Mouse (Mus musculus): ENCODE data around the gene Fgf14.
A peak's percentile ranks its signal among the peaks of the same experiment; 100 is the strongest.
"Not testable (repeated sequence)": the region's sequence is repeated elsewhere in the genome, so short reads cannot be mapped to it uniquely, and the experiment has no call there.

The Fgf14 gene

DNA sequence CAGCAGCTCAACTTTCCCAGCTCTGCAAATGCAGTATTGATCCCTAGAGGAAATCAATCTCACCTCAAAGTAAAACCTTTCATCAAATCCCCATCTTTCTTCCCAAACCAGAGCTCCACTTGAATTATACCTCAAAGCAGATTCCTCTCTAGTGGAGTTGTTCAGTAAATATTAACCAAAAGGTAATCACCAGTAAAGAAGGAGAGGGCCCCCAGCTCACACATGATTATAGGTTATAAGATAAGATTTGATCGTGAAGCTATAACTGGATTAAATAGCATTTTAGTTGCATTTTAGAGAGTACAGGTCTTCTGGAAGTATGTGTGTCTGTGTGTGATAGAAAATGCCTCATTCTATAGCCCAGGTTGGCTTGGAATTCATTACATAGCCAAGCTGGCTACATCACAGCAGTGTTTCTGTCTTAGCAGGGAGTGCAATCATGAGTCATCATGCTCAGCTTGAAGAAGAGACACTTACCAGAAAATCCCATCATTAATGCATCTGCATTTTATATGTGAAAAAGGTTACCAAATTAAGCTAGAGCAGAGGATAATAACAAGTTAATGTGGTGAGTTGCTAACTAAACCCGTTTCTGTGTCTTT, 202.8 kb downstream of the Fgf14 start:
- no peak for DNase-seq

DNA sequence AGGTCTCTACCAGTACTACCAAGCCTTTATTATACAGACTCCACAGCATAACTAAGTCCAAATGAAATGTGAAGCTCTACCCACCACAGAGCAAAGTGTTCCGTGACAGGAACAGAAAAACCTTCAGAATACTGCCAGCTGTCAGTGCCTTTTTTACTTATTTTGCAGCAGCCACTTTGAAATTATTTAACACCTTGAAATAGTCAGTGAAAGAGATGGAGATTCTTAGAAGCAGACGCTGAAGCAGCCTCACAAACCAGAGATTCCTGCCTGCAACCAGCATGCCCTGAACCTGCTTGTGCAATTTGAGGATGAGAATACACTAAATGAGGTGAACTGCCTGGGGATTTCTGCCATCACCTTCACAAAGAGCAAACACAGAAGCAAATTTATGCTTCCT, 206.0 kb downstream of the Fgf14 start:
- DNase-seq, result no peak

DNA sequence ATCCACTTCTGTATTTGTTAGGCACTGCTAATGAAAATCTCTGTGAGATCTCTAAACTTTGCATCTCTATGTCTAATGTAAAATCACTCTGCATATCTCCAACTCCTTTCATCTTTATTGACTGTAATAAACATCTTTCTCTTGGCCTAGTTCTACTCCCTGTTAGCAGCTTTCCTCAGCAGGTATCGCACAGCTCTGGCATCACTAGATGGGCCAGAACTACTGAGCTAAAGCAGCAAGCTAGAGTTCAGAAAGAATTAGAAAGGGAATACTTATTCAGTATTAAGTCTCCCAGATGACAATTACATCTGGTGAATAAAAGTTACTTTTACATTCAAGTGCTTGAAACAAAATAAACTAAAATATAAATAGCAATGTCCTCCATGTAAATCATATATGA, 221.8 kb downstream of the Fgf14 start:
- no peak for DNase-seq

DNA sequence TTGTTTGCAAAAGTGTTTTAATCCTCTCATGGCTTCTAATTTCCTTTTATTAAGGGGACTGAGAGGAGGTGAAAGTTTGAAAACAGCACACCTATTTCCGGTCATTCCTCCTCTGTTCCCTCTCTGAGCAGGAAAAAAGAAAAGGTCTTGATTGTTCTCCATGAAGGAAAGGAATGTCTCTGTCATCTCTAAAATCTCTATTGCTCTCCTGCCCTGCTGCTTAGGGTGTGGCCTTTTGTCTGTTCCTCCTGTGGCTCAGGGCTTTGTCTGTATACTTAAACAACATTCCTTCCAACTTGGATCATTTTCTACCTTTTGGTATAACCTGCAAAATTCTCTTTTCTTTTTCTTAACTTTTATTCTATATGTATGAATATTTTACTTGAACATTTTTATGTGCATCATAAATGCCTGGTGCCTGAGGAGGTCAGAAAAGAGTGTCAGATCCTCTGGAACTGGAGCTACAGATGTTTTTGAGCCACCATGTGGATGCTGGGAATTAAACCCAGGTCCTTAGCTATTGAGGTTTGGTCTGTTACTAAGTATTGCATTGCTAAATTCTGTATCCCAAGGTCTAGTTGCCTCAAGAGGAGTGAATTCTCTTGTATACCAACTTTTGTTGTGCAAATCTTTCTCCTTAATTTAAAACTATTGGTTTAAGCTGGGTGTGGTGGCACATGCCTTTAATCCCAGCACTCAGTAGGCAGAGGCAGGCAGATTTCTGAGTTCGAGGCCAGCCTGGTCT, 230.7 kb downstream of the Fgf14 start:
- DNase-seq, result no peak

DNA sequence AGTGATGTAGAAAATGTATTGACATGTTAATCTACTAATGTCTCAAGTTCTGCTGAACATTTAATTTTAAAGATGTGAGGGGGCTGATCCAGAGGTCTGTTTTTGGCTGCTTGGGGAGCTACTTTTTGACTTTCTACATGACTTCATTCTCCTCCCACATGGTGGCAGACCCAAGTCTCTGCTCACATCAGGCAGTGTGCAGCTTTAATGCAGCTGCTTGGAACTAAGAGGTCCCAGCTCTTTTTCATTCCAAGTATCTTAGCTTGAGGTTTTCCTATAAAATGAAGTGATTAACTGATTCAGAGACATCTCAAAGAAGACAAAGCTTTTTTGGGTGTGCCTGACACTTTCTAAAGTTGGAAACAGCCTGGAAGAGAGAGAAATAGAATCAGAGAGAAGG, 232.1 kb downstream of the Fgf14 start:
- DNase-seq, result no peak

DNA sequence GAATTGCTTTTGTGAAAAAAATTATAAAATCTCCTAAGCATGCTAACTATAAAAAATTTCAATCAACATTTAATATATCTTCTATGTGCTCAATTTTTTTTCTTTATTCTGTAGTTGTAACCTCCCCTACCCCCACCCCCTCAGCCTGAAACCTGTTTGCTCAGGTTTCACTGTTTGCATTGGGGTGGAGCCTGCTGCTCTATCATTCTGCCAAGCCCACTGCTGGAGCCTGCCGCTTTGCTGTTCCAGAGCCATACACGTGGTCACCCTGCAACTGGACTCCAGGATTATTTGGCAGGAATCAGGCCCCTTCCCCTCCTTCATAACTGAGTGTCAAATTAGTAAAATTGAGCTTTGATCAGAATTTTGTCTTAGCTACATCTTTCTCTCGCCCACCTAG, 237.6 kb downstream of the Fgf14 start:
- not testable (repeated sequence) for DNase-seq

DNA sequence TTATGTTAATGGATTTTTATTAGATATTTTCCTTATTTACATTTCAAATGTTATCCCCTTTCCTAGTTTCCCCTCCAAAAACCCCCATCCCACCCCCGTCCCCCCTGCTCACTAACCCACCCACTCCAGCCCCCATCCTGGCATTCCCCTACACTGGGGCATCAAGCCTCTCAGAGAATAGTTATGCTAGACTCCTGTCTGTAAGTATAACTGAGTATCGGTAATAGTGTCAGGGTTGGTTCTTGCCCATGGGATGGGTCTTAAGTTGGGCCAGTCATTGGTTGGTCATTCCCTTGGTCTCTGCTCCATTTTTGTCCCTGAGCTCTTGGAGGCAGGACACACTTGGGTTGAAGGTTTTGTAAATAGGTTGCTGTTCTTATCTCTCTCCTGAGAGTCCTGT, 265.0 kb downstream of the Fgf14 start:
- no peak for DNase-seq

DNA sequence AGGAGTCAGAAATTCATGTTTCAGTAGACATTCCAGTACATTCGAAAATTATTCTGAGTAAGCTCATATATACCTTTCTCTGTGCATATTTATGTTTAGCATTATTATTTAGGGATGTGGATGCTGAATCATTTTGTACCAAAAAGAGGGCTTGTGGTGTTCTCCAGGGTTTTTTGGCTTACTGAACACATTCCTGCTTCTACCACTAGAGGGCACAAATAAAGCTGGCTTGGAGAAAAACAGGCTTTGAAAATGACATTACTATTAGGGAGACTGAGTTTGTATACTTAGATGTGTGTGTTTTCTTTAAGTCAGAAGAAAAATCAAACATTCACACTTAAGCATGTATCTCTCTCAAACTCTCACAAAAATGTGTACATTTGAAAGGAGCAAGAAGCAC, 266.0 kb downstream of the Fgf14 start:
- peak; percentile 24 for DNase-seq

DNA sequence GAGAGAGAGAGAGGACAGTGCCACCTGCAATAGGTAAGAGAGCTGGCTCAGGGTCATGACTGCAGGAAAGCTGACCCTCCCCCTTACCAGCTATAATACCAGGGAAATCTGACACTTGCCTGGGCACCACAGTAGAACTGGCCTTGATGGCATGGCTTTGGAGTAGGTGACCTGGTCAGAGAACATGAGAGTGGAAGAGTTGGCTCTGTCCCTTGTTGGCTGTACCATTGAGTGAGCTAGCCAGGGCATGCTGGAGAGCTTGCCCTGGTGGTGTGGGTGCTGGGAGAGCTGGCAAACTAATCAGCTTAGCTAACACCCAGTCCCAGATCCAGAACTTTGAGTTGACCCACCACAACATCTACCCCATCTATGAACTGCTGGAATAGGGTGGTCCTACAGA, 348.5 kb downstream of the Fgf14 start:
- no peak for DNase-seq

DNA sequence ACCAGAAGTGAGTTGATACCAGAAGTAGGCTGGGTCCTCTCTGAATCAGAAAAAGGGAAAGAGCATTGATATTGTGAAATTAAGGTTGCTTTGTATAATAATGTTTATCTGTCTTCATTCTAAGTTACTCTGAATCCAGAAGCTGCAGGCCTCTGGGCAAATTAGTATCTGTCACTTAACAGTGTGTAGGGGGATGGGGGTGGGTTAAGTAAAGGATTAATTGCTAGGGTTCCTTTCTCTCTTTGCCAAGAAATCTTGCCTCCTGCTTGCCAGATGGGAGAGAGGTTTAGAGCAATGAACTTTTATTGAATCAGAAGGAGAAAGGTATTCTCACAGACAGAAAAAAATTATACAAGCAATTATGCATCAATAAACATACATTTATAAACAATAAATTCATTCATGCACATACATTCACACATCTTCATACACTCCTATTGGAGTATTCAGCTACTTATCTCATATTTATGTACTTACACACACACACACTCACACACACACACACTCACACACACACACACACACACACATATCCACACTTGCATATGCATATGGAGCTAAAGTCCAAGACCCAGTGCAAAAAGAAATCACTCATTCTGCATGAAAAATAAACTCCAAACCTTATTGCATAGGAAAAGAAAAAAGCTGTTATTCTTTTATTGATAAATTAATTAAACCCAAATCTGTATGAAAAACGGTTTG, 357.8 kb downstream of the Fgf14 start:
- no peak for DNase-seq

DNA sequence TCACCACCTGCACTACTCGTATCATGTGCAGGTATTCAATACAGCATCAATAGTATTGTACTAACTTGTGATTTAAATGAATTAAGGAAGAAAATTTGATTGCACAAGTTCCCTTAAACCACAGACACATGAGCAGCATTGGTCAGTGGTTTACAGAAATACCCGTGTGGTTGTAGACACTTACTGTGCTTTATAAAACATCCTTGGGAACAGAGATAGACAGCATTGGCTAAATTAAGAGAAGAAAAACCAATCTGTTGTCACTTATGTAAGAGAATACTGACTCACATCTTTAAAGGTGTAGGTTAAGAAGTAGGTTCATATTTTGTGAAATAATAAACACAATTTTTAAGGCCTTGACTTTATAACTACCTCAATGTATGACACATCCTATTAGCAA, 361.4 kb downstream of the Fgf14 start:
- no peak for DNase-seq

DNA sequence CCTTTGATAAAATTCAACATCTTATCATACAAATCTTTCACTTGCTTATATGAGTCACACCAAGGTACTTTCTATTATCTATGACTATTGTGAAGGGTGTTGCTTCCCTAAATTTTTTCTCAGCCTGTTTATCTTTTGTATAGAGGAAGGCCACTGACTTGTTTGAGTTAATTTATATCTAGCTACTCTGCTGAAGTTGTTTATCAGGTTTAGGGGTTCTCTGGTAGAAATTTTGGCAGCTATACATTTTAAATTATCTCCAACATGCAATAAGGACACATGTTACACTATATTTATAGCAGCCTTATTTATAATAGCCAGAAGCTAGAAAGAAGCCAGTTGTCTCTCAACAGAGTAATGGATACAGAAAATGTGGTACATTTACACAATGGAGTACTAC, 389.9 kb downstream of the Fgf14 start:
- no peak for DNase-seq

DNA sequence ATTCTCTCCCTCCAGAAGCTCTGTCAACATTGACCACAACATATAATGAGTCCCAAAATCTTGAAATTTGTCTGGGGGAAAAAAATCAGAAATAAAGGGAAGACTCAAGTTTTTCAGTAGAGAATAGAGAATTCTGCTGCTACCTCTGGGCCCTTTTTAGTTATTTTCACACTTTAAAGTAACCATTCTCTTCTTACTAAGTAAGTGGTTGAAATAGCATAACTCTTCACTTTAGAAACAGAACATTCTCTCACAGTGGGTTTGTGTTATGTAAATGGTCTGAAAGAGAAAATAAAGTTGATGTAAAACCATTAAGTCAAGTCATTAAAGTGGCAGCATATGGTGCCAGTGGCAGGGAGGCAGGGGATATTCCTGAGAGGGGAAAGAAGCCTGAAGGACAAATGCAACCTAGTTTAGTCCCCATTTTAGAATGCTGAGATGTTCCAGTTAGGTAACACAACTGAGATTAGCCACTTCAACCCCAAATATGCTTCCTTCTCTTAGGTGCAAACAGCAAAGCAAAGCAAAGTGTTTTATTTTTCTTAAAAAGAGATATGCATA, 398.5 kb downstream of the Fgf14 start:
- DNase-seq, result no peak

DNA sequence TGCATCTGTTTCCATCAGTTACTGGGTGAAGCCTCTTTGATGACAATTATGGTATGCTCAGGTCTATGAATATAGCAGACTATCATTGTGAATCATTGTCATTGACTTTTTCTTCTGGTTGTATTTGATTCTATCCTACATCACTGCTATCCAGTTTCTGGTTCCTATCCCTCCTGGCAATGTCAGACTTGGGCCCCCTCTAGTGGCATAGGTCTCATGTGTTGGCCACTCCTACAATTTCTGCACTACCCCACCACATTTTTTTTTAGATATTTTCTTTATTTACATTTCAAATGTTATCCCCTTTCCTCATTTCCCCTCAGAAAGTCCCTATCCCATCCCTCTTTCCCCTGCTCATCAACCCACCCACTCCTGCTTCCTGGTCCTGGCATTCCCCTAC, 409.9 kb downstream of the Fgf14 start:
- DNase-seq, result no peak

DNA sequence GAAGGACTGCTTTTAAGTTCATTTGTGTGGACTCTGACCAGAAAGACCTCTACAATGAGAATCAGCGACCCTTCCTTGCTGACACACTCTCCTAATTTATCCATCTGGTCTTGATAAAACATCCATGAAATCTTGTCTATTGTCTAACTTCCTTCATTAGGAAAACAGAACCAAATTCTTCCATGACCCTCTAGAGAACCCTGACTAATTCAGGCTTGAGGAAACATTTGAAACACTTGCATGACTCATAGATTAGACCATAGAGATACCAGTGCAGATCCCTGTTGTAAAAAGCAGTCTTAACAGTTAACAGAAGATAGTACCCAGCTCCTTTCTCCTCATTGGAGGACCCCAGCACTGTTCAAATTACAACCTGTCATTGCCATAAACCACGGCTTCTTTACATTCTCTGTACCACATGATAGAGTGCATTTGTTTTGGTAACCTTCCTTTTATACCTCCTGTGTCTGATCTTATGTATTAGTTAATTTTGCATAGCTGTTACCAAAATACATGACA, 412.3 kb downstream of the Fgf14 start:
- no peak for DNase-seq

DNA sequence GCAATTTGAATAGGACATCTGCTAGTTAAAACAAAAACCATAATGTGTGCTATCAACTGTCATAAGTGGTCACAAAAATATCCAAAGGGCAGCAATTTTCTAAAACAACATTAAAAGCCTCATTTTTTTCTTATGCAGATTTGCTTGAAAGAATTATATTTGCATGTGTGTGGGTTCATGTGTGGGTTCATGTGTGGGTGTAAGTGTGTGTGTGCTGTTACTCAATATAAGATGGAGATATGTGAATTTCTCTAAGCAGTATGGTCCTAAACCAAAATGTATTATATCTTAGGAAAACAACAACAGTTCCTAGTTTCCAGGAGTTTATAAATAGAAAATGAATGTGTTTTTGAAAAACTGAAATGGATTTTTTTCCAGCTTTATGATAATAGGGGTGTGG, 413.7 kb downstream of the Fgf14 start:
- no peak for DNase-seq

DNA sequence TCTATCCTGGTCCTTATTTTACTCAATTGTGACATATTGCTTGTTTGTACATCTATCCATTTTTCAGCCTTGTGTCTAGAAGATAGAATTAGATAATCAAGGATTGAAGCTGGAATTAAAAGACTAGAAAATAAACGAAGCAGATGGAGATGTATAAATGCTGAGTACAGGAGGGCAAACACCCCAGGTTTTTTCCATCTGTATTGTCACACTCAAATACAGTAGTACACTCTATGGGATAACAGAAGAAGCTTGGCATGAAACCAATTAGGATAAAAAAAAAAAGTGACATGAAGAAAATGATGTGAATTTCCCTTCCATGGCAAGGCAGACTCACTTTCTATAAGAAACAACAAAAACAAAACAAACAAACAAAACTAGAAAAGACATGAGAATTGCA, 429.4 kb downstream of the Fgf14 start:
- DNase-seq, result no peak

DNA sequence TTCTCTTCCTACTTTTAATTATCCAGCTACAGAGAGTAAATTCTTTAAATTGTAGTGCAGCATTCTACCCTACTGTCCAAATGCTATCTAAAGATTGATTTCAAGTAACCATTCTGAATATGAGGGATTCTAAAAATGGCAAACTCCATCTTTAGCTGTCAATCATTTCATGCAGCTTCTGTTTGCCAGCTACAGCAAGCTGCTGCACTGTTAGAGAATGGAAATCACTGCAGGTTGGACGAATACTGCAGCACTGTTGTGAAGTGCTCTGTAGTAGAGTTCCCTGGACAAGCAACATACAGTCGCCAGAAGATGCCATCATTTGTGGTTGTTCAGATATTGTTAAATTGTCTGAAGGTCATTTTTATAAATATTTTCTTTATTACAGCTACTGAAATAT, 453.5 kb downstream of the Fgf14 start:
- no peak for DNase-seq

DNA sequence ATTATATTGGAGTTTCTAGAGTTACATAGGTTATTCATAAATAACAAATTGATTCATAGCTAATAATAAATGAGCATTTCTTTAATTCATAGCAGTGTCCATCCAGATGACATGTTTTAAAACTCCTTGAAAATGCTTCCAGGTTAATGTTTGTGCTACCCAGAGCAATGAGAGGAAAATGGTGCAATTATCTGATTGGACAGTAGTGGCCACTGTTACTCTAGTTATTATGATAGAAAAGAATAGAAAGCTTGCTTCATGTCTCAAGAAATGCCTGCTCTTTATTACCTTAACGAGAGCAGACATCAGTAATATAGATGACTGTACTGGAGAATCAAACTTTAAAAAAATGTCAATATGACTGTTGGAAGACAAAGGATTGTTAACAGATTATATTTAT, 454.5 kb downstream of the Fgf14 start:
- peak; percentile 30 for DNase-seq

DNA sequence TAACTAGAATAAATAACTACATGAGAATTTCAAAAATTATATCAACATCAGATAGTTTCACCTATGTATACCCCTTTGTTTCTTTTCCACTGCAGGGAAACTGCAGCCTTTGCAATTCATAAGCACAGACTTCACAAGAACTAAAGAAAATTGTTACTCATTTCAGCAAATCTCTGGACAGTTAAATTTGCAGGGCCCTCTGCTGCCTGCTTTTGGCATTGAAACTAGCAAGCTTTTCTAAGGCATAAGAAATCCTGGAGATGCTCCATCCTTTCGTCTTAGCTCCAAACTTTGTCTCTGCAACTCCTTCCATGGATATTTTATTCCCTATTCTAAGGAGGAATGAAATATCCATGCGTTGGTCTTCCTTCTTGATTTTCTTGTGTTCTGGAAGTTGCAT, 455.9 kb downstream of the Fgf14 start:
- DNase-seq, result no peak

DNA sequence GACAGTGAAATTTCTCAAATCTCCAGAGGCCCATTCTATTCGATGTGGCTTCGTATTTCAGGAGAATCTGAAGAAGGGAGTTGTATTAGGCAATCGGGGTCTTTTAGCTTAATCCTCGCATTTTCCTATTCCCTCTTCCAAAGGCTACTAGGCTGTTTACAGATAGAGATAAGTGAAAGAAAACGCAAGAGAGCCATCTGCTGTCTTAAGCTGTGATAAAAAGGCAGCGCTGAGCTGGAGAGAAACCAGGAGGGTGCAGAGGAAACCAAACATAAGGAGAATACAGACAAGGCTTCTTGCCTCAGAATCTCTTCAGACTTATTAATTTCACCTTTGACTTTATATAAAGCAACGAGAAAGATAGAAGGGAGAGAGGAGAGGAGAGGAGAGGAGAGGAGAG, 481.1 kb downstream of the Fgf14 start:
- DNase-seq, result peak; percentile 39

DNA sequence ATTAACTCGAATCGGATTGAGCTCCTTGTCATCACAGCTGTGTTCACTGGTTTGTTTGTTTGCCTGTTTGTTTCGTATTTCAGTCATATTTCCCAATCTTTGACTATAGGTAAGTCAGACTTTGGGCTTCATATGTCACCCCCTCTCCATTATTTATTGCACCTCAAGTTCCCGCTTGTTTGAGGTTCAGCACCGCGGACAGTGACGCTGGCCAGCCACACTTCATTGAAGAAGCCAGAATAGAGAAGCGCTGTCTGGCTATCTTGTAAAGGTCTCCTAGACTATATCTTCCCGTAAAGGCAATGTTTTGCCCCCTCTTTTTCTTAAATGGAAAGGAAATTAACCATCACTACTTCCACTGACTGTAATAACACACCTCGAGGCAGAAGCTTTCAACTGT, 481.6 kb downstream of the Fgf14 start:
- no peak for DNase-seq

DNA sequence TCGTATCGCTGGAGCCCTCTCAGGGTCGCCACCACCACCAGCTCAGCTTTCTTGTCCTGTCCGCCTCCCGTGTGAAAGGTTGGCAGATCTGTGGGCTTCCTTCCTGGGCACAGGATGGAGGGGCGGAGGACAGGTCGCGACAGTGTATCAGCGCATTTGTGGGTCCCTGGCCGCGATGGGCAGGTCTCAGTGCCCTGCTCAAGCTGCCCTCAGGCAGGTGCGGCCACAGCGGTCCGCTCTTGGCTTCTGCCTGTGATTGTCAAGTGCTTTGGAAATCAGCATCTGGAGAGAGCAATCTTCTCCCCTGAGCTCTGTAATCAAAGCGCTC, 484.1 kb downstream of the Fgf14 start:
- peak; percentile 16 for DNase-seq

All from cerebellum, adult 11 months (tissue).